Mouse (Mus musculus): ENCODE measurements around the gene Olfr1110.

Olfr1110 gene

GRCm38 (mm10) chr2:87140200-87140599, at the start of gene Olfr1110:
Gene Olfr1110, minus strand, starts transcription at chr2:87140300.
- TF ChIP-seq GATA4 (IDR thresholded peaks at IDR 0.05; ENCODE audit: insufficient replicate concordance, low read length), result no peak

- no peak for TF ChIP-seq GATA4 (IDR thresholded peaks at IDR 0.05; ENCODE audit: insufficient replicate concordance, low read length)
These were observed 47.4 kb upstream of the Olfr1110 start, which contains the start of gene Olfr1112 for GRCm38 (mm10) chr2:87187498-87187897. Gene Olfr1112, plus strand, starts transcription at chr2:87187798.

- no peak for TF ChIP-seq GATA4 (IDR thresholded peaks at IDR 0.05; ENCODE audit: insufficient replicate concordance, low read length)
These were observed 12.4 kb upstream of the Olfr1110 start, which contains the start of gene Olfr1111 for GRCm38 (mm10) chr2:87152524-87152923. Gene Olfr1111, minus strand, starts transcription at chr2:87152624.

GRCm38 (mm10) chr2:87114467-87114866, 25.6 kb downstream of the Olfr1110 start, which contains the start of gene Olfr259:
Gene Olfr259, minus strand, starts transcription at chr2:87114567.
- no peak for TF ChIP-seq GATA4 (IDR thresholded peaks at IDR 0.05; ENCODE audit: insufficient replicate concordance, low read length)

GRCm38 (mm10) chr2:87095908-87096307, 44.2 kb downstream of the Olfr1110 start, which contains the start of gene Olfr1109:
Gene Olfr1109, minus strand, starts transcription at chr2:87096008.
- no peak for TF ChIP-seq GATA4 (IDR thresholded peaks at IDR 0.05; ENCODE audit: insufficient replicate concordance, low read length)
